Mouse (Mus musculus) T-helper 2 cell (primary cell): Measurements from ENCODE around the gene Itga5.
"Not testable (repeated sequence)": the region's sequence is repeated elsewhere in the genome, so short reads cannot be mapped to it uniquely, and the experiment has no call there.

Experiments used
- in situ Hi-C: fragments of 300-600 bp; cut with MboI, MseI; formaldehyde crosslinking; loops from one replicate; pipeline ENCODE4 v1.15.1; 2025; ENCODE audit warnings: high pct_unique_total_duplicates

Gene Itga5

GRCm38 (mm10) chr15:103366376-103367149, at the start of gene Itga5:
Itga5 (minus strand) TSS chr15:103366763.
- in situ Hi-C loops: no loop called here

- in situ Hi-C loops: not testable (repeated sequence)
Observed at GRCm38 (mm10) chr15:103405586-103405985, 39.0 kb upstream of the Itga5 start.

GRCm38 (mm10) chr15:103401361-103401760, 34.8 kb upstream of the Itga5 start:
- in situ Hi-C loops: no loop called here

GRCm38 (mm10) chr15:103393577-103393976, 27.0 kb upstream of the Itga5 start:
- in situ Hi-C loops: no loop called here

- in situ Hi-C loops: no loop called here
Observed at GRCm38 (mm10) chr15:103388556-103389145, 22.1 kb upstream of the Itga5 start.

- in situ Hi-C loops: no loop called here
Observed at GRCm38 (mm10) chr15:103383771-103384488, 17.4 kb upstream of the Itga5 start.

GRCm38 (mm10) chr15:103382795-103383406, 16.3 kb upstream of the Itga5 start:
- in situ Hi-C loops: no loop called here

- in situ Hi-C loops: no loop called here
Observed at GRCm38 (mm10) chr15:103382075-103382474, 15.5 kb upstream of the Itga5 start.

- in situ Hi-C loops: no loop called here
Observed at GRCm38 (mm10) chr15:103378665-103379356, 12.2 kb upstream of the Itga5 start.

- in situ Hi-C loops: no loop called here
Observed at GRCm38 (mm10) chr15:103377752-103378664, 11.4 kb upstream of the Itga5 start.

- in situ Hi-C loops: no loop called here
Observed at GRCm38 (mm10) chr15:103376837-103377269, 10.3 kb upstream of the Itga5 start.

GRCm38 (mm10) chr15:103375112-103375800, 8.7 kb upstream of the Itga5 start:
- in situ Hi-C loops: no loop called here

GRCm38 (mm10) chr15:103372461-103372860, 5.9 kb upstream of the Itga5 start:
- in situ Hi-C loops: no loop called here

GRCm38 (mm10) chr15:103371741-103372140, 5.2 kb upstream of the Itga5 start:
- in situ Hi-C loops: no loop called here

GRCm38 (mm10) chr15:103371208-103371607, 4.6 kb upstream of the Itga5 start:
- in situ Hi-C loops: no loop called here

- in situ Hi-C loops: no loop called here
Observed at GRCm38 (mm10) chr15:103370462-103370861, 3.9 kb upstream of the Itga5 start.

- in situ Hi-C loops: no loop called here
Observed at GRCm38 (mm10) chr15:103369123-103369522, 2.6 kb upstream of the Itga5 start.

GRCm38 (mm10) chr15:103368179-103368940, 1.8 kb upstream of the Itga5 start:
- in situ Hi-C loops: no loop called here
